Mouse (Mus musculus) right cerebral cortex, postnatal 14 days (tissue): Measurements from ENCODE around the gene Slc16a7.

Source experiments
- DNase-seq: peaks from one replicate; pipeline ENCODE4 v3.0.0; 2022

The Slc16a7 gene

GRCm38 (mm10) chr10:125321446-125322428 is 67.5 kb downstream of the Slc16a7 start:
- DNase-seq: no peak

- peak; percentile 24 for DNase-seq
Measured at GRCm38 (mm10) chr10:125317317-125317716, 71.9 kb downstream of the Slc16a7 start.

DNA sequence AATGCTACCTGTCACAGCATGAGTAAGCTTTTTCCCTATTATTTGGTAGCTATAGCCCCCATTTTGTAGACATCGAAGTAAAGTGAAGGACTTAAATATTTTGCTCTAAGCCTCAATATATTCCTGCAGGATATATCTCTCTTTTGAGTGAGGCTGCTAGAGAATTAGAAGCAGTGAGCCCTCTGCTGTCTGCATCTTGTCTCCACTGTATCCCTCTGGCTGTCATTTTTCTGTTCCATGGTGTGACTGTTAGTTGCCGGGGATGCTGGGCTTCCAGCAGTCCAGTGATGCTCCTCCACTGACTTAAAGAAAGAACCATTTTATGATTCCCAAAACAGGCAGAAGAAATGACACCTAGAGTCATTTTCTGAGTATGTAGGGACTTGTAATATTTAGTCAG is 78.4 kb downstream of the Slc16a7 start:
- DNase-seq: no peak

DNA sequence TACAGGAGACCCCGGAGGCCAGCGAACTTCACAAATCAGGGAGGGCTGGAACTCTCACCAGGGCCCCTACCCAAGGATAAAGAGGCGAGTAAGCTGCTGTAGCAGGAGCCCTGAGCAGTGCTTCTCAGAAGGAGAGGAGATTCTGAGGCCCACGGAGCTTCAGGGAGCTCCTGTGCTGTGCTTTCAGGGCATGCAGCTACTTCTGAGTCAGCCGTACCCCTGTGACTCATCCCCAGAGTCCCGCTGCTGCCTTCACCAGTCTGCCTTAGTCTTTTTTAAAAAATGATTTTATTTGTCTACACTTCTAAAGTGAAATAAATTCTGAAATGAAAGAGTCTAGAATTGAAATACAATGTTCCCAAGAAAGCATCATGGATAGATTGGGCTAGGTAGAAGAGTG is 91.2 kb downstream of the Slc16a7 start:
- DNase-seq: peak; percentile 11

DNA sequence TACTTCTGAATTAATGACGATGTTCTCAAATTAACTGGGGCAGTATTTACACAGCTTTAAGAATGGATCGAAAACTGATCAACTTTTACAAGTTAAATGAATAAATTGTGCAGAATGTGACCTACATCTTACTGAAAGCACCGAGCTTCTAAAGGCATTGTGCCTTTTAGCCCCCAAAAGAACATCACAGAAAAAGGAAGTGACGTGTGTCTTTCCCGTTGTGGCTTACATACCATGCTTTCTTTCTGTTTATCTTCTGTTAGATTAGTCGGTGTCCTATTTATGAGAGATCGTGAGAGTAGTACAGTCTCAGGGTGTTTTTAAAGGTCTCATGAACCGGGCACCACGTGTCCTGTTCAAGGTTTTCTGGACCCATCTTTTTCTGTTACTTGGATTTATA is 98.9 kb downstream of the Slc16a7 start:
- DNase-seq: no peak

GRCm38 (mm10) chr10:125288560-125288959 is 100.7 kb downstream of the Slc16a7 start:
- DNase-seq: no peak

- no peak for DNase-seq
Measured at GRCm38 (mm10) chr10:125285386-125285785, 103.9 kb downstream of the Slc16a7 start.

DNA sequence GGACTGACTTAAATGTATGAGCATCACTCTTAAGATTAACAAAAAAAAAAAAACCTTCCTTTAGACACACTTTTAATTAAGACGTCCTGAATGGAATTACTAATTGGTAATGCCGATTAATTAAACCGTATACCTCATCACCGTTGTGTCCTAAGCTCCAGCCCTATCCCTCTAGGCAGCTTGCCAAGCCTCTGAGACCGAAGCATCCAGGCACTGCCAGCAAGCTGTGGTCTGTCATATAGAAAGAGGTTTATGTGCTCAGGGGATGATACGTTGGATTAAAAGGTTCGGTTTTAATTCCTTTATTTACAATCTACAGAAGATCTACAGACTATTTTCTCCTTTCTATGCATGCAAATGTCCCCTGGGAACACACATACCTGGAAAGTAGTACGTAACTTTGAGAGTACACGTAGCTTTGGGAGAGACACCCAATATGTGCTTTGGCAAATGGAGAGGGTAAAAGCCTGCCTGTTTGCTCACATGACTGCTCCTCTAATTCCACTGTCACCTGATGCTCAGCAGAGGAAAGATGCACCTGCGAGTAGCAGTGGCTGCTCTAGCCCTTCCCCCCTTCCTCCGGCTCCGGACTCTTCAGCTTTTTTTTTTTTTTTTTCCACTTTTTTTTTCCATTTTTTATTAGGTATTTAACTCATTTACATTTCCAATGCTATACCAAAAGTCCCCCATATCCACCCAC is 114.0 kb downstream of the Slc16a7 start:
- no peak for DNase-seq

- DNase-seq: no peak
Measured at GRCm38 (mm10) chr10:125274519-125275148, 114.6 kb downstream of the Slc16a7 start.

- no peak for DNase-seq
Measured at GRCm38 (mm10) chr10:125273759-125274158, 115.5 kb downstream of the Slc16a7 start.

- no peak for DNase-seq
Measured at GRCm38 (mm10) chr10:125271448-125271847, 117.8 kb downstream of the Slc16a7 start.

GRCm38 (mm10) chr10:125270266-125270665 is 119.0 kb downstream of the Slc16a7 start:
- DNase-seq: no peak

- no peak for DNase-seq
Measured at GRCm38 (mm10) chr10:125266322-125266721, 122.9 kb downstream of the Slc16a7 start.

DNA sequence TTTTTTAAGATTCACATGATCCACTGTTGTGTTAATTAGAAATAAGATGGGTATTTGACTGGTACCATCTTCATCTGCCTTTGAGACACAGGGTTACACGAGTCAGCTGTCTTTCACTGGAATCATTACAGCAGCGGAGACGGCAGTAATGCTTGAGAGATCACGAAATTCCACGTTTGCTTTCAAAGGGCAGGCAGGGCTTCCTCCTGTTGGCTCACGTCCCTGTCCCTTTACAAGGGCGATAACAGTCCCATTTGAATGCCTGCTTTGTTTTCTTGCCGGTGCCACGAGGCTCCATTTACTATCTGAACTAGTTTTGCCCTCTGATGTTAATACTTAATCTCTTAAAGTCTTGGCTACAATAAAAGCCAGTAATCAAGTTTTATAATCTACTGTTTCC is 123.4 kb downstream of the Slc16a7 start:
- no peak for DNase-seq

GRCm38 (mm10) chr10:125265467-125265866 is 123.8 kb downstream of the Slc16a7 start:
- DNase-seq: peak; percentile 19

- DNase-seq: peak; percentile 44
Measured at GRCm38 (mm10) chr10:125264938-125265337, 124.3 kb downstream of the Slc16a7 start.

- no peak for DNase-seq
Measured at GRCm38 (mm10) chr10:125255904-125256303, 133.4 kb downstream of the Slc16a7 start.

GRCm38 (mm10) chr10:125214536-125214935 is 174.7 kb downstream of the Slc16a7 start:
- no peak for DNase-seq

- no peak for DNase-seq
Measured at GRCm38 (mm10) chr10:125213805-125214204, 175.5 kb downstream of the Slc16a7 start.

- DNase-seq: no peak
Measured at GRCm38 (mm10) chr10:125187544-125187943, 201.7 kb downstream of the Slc16a7 start.

- DNase-seq: no peak
Measured at GRCm38 (mm10) chr10:125185387-125185786, 203.9 kb downstream of the Slc16a7 start.

DNA sequence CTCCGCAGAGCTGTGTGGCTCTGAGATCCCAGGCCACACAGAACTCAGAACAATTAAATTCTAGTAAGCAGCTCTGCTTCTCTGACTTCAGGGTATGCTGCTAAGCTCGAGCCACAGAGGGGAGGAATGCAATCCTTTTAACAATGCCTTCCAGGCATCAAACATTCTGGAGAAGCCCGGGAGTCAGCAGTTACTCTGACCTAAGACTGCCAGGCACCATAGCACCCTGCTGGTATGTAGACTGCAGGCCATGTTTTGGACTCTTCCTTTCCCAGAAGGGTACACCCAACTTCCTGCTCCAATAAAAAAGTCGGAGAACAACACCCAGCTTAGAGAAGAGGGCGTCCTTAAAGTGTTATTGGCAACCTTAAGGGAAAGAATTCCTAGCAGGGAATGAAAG is 205.1 kb downstream of the Slc16a7 start:
- DNase-seq: no peak

DNA sequence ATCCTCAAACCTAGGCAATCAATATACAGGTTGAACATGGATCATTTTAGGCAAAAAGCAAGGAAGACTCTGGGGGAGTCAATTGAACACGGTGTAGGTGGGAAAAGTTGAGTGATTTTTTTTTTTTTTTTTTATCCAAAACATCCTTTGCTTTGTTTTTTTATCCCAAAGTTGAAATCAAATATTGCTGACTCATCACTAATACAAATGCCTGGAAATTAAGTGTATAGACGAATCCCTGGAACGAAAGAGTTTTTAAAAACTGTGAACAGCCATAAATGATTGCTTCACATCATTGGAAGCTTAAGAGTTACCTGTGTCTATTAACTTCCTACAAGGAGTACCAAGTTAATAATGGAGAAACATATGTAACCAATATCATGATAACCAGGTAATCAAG is 206.7 kb downstream of the Slc16a7 start:
- DNase-seq: no peak
